Mouse (Mus musculus) liver, adult 2 months (tissue): ENCODE measurements around the gene Macf1. TPM values are rescaled to one million over a fixed set of nuclear protein-coding genes. Genes with fewer than 3 reads are reported as not detected.

Experiments used
- DNase-seq: peaks from one replicate; pipeline ENCODE4 v3.0.0-alpha.2; 2011; ENCODE audit warnings: low read depth, low spot score; ENCODE audit errors: extremely low read depth
- H3K27ac ChIP-seq: fragments of 200-500 bp; replicated peaks from 2 replicates; pipeline ENCODE4 v1.5.1; 2012; ENCODE audit warnings: low read depth, mild to moderate bottlenecking, control low read depth, inconsistent platforms, low read length; ENCODE audit not compliant: insufficient read depth
- H3K27me3 ChIP-seq: fragments of 200-500 bp; 2 replicates; pipeline ENCODE4 v1.6.1; 2012; ENCODE audit warnings: mild to moderate bottlenecking, moderate library complexity, low read length, inconsistent platforms; ENCODE audit not compliant: control insufficient read depth, insufficient read depth
- H3K36me3 ChIP-seq: fragments of 200-500 bp; 2 replicates; pipeline ENCODE4 v1.6.1; 2012; ENCODE audit warnings: low read length, inconsistent platforms; ENCODE audit not compliant: control insufficient read depth, insufficient read depth
- H3K4me1 ChIP-seq: fragments of 200-500 bp; 2 replicates; pipeline ENCODE4 v1.6.1; 2011; ENCODE audit warnings: low read length; ENCODE audit not compliant: control insufficient read depth, insufficient read depth
- H3K4me3 ChIP-seq: fragments of 200-500 bp; 2 replicates; pipeline ENCODE4 v1.5.1; 2011; ENCODE audit warnings: low read depth, mild to moderate bottlenecking, control low read depth, low read length, moderate library complexity; ENCODE audit not compliant: insufficient read depth
- H3K79me2 ChIP-seq: fragments of 200-500 bp; 2 replicates; pipeline ENCODE4 v1.6.1; 2012; ENCODE audit warnings: inconsistent platforms, mild to moderate bottlenecking, low read length, moderate library complexity; ENCODE audit not compliant: control insufficient read depth, insufficient read depth
- H3K9ac ChIP-seq: fragments of 200-500 bp; 2 replicates; pipeline ENCODE4 v1.6.1; 2012; ENCODE audit warnings: low read depth, mild to moderate bottlenecking, control low read depth, inconsistent platforms, low read length
- CTCF ChIP-seq: fragments of 200-500 bp; IDR thresholded peaks from 2 replicates; pipeline ENCODE4 v1.5.1; 2011; ENCODE audit warnings: low read depth, low read length, control low read depth
- POLR2A ChIP-seq: fragments of 200-500 bp; IDR thresholded peaks from 2 replicates; pipeline ENCODE4 v1.6.1; 2011; ENCODE audit warnings: low read length, control low read depth; ENCODE audit not compliant: insufficient read depth; ENCODE audit errors: extremely low read depth
- WGBS: fragments of 180-500 bp; shearing (Covaris S2); methylation state at CpG from one replicate; pipeline ENCODE4 v1.1.7; 2018; 5-methylcytosine and 5-hydroxymethylcytosine counted together
- polyA plus RNA-seq: library from polyadenylated mRNA; depleted of rRNA; stranded (reverse); fragments of >200 nt; gene quantifications from 2 replicates; pipeline ENCODE4 v1.2.3, GENCODE M21; 2012
- total RNA-seq: library from RNA; depleted of rRNA; stranded (reverse); fragments of >200 nt; gene quantifications from 2 replicates; pipeline ENCODE4 v1.2.3, GENCODE M21; 2014

The Macf1 gene
- total and polyA plus RNA-seq, 2 experiments, result 16.6 to 70.7 TPM

DNA sequence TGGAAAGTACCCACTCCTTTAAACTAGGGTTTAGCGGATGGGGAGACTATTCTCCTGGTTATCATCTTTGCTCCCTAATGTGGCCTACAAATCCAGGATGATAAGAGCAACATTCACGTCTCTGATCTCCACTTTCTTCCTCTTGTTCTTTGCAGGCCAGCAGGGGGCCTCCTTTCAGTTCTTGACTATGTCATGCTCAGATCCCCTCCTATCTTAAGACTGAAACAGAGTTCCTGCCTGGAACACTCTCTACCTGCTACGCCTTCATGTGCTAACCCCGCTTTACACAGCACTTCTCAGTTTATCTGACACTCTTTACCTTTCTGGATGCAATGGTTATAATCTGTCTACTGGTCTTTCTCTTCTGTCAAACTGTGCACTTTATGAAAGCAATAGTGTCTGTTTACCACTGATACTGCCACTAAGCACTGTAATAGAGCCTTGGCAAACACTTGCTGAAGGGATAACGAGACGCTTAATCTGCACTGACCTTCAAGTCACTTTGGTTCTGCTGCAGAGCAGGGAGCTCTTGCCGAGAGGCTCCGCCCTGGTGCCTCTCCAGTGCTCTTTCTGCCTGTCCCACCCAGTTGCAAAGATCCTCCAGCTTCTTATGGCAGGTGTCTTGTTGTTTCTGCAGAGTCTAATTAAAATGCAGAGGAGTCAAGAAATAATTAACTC lies 223.4 kb downstream of the Macf1 start:
- 84% methylated on average over 8 of the region's 8 CpGs for WGBS
- peaks cover 81% of the 10 kb centered on the region for H3K36me3 ChIP-seq

DNA sequence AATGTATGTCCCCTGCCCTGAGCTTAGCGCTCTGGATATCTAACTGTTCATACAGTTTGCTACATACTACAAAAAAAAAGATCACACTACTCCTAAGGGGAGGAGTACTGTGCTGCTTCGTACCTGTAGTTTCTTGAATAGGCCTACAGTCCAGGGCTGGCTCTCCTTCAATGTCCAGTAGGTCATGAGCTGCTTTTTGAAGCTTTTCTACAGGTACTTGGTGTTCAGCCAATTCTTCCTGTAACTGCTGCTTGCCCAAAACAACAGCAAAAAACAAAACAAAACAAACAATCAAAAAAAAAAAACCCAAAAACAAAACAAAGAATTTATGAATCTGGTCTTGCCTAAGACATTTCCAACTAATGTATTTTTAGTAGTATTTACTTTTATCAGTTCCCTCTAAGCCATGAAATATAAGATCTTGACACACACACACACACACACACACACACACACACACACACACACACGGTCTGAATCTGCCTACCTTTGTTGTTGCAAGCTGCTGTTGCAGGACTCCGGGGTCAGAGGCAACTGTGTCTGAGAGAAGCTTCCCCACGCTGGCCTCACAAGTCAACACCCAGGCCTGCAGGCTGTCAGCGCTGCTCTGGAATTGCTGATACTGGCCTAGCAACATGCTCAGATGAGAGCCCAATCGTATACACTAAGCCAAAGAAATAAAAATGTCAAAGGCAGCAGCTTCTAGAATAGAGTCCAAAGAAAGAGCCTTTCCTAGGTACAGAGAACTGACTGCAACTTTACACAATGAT lies 229.1 kb downstream of the Macf1 start:
- Histone ChIP-seq H3K36me3 (peaks cover 74% of the 10 kb centered on the region), H3K4me3 (no peak overlapping the region), H3K27ac (peak overlapping the region; percentile 23; the same call in 1 of the 2 replicates), H3K4me1 (peaks cover 2% of the 10 kb centered on the region; the same call in 1 of the 2 replicates), H3K9ac (no peak overlapping the region), H3K27me3 (no peaks in the 10 kb centered on the region), H3K79me2 (no peaks in the 10 kb centered on the region)
- WGBS, result 53% methylated on average over 7 of the region's 7 CpGs
- peak; percentile 74 for DNase-seq
- no peak for TF ChIP-seq CTCF
- TF ChIP-seq POLR2A, result no peak

More for the DNA sequence above, 223.4 kb downstream of the Macf1 start:
- H3K79me2 ChIP-seq, result no peaks in the 10 kb centered on the region
- H3K4me3 ChIP-seq, result no peak overlapping the region
- TF ChIP-seq CTCF (no peak), POLR2A (no peak)
- no peak overlapping the region for H3K9ac ChIP-seq
- no peak overlapping the region for H3K27ac ChIP-seq
- no peak for DNase-seq
- H3K4me1 ChIP-seq, result no peaks in the 10 kb centered on the region
- H3K27me3 ChIP-seq, result no peaks in the 10 kb centered on the region

DNA sequence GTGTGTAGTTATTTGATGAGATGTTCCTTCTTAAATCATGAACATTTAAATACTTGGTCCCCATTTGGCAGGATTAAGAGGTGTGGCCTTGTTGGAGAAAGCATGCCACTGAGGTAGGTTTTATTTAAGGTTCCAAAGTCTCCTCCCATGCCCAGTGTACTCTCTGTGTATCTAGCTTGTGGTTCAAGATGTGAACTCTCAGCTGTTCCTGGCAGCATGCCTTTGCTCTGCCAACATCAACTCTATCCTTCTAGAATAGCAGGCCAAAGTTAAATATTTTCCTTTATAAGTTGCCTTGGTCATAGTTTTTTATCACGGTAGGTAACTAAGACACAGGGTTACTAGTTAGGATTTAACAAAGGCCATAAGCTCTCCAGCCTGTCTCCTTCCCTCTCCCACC lies 230.4 kb downstream of the Macf1 start:
- Histone ChIP-seq H3K9ac (no peak overlapping the region), H3K36me3 (peaks cover 76% of the 10 kb centered on the region), H3K79me2 (no peaks in the 10 kb centered on the region), H3K27me3 (no peaks in the 10 kb centered on the region), H3K4me1 (peaks cover 2% of the 10 kb centered on the region; the same call in 1 of the 2 replicates), H3K4me3 (no peak overlapping the region), H3K27ac (no peak overlapping the region)
- 24% methylated on average over 1 of the region's 1 CpGs for WGBS
- peak; percentile 89 for DNase-seq
- TF ChIP-seq POLR2A (no peak), CTCF (no peak)

DNA sequence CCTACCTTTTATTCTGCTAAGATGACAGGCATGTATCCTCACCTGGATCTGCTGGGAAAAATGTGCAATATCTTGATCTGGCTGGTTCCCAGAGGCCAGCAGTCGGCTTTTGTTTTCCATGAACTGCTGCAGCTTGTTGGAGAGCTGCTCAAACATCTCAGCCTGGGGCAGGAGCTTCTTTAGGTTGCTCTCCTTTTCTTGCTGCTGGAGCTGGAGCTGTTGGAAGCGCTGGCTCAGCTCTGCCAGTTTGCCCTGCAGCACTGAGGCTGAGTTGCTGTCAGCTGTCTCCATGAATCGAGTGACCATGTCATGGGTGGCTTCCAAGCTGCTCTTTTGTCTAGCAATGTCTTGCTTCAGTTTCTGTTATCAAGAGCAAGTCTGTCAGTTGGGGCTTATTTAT lies 232.2 kb downstream of the Macf1 start:
- 87% methylated on average over 3 of the region's 3 CpGs for WGBS
- TF ChIP-seq CTCF, result no peak
- TF ChIP-seq POLR2A, result no peak
- H3K79me2 ChIP-seq, result no peaks in the 10 kb centered on the region
- no peak overlapping the region for H3K4me3 ChIP-seq
- no peak for DNase-seq
- H3K4me1 ChIP-seq, result peaks cover 2% of the 10 kb centered on the region; the same call in 1 of the 2 replicates
- H3K27ac ChIP-seq, result no peak overlapping the region
- H3K9ac ChIP-seq, result no peak overlapping the region
- H3K27me3 ChIP-seq, result no peaks in the 10 kb centered on the region
- peaks cover 73% of the 10 kb centered on the region for H3K36me3 ChIP-seq

DNA sequence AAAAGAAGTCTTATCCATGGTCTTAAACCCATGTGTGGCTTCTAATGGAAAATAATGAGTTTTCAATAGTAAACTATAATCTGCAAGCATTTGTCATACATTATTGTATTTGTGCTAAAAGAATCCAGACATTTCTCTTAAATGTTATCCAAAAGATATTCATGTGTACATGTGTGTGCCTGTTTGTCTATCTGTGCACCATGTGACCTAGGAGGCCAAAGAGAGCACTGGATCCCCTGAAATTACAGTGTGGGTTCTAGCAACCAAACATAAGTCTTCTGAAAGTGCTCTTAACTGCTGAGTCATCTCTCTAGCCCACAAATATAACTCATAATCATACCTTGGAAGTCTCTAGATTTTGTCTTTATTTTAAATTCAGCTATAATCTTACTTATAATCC lies 234.9 kb downstream of the Macf1 start:
- DNase-seq, result no peak
- no peaks in the 10 kb centered on the region for H3K4me1 ChIP-seq
- no peaks in the 10 kb centered on the region for H3K27me3 ChIP-seq
- H3K79me2 ChIP-seq, result no peaks in the 10 kb centered on the region
- peaks cover 68% of the 10 kb centered on the region for H3K36me3 ChIP-seq
- no peak overlapping the region for H3K4me3 ChIP-seq
- H3K9ac ChIP-seq, result no peak overlapping the region
- TF ChIP-seq POLR2A, result no peak
- TF ChIP-seq CTCF, result no peak
- H3K27ac ChIP-seq, result no peak overlapping the region

DNA sequence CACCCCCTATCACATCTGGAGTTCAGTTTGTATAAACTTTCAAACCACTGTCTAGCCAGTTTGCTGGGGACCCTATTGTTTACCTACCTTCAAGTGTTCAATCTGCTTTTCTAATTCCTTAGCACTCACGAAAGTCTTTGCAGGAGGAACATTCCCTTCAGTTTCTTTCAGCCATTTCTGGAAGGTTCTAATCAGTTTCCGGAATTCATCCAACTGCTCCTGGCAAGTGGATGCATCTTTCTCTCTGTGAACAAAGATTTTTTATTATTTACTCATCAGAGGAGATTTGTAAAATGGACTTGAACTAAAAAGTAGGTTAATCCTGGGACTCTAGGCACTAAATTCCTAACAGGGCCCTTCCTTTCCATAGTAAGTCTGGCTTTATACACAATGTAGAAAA lies 236.1 kb downstream of the Macf1 start:
- DNase-seq, result no peak

More for the DNA sequence above, 236.1 kb downstream of the Macf1 start:
- no peak overlapping the region for H3K4me3 ChIP-seq
- H3K79me2 ChIP-seq, result no peaks in the 10 kb centered on the region
- peaks cover 69% of the 10 kb centered on the region for H3K36me3 ChIP-seq
- H3K9ac ChIP-seq, result no peak overlapping the region
- 88% methylated on average over 2 of the region's 2 CpGs for WGBS
- H3K27me3 ChIP-seq, result no peaks in the 10 kb centered on the region
- TF ChIP-seq CTCF (no peak), POLR2A (no peak)
- H3K27ac ChIP-seq, result no peak overlapping the region
- no peaks in the 10 kb centered on the region for H3K4me1 ChIP-seq
